Mouse (Mus musculus) ovary, postnatal 10 days (tissue): ENCODE results near the gene Dok5.

Experiments used
- DNase-seq: peaks from one replicate; pipeline ENCODE4 v3.0.0; 2022; ENCODE audit warnings: low spot score

Gene Dok5

GRCm38 (mm10) chr2:170791332-170792017 is 59.9 kb downstream of the Dok5 start:
- DNase-seq, result no peak

GRCm38 (mm10) chr2:170795242-170795641 is 63.6 kb downstream of the Dok5 start:
- no peak for DNase-seq

- DNase-seq, result no peak
Observed at GRCm38 (mm10) chr2:170802984-170803383, 71.4 kb downstream of the Dok5 start.

- no peak for DNase-seq
Observed at GRCm38 (mm10) chr2:170807555-170808258, 76.1 kb downstream of the Dok5 start.

GRCm38 (mm10) chr2:170808259-170808789 is 76.7 kb downstream of the Dok5 start:
- DNase-seq, result no peak

GRCm38 (mm10) chr2:170811356-170811755 is 79.7 kb downstream of the Dok5 start:
- DNase-seq, result no peak

- no peak for DNase-seq
Observed at GRCm38 (mm10) chr2:170816302-170816701, 84.7 kb downstream of the Dok5 start.

- no peak for DNase-seq
Observed at GRCm38 (mm10) chr2:170817112-170817703, 85.6 kb downstream of the Dok5 start.

- DNase-seq, result no peak
Observed at GRCm38 (mm10) chr2:170826821-170827441, 95.3 kb downstream of the Dok5 start.

- DNase-seq, result no peak
Observed at GRCm38 (mm10) chr2:170828757-170829156, 97.2 kb downstream of the Dok5 start.

GRCm38 (mm10) chr2:170829191-170829611 is 97.6 kb downstream of the Dok5 start:
- DNase-seq, result no peak

- no peak for DNase-seq
Observed at GRCm38 (mm10) chr2:170829988-170830387, 98.4 kb downstream of the Dok5 start.

GRCm38 (mm10) chr2:170836862-170837261 is 105.3 kb downstream of the Dok5 start:
- DNase-seq, result no peak

GRCm38 (mm10) chr2:170837363-170837762 is 105.8 kb downstream of the Dok5 start:
- no peak for DNase-seq

- DNase-seq, result no peak
Observed at GRCm38 (mm10) chr2:170837824-170838557, 106.4 kb downstream of the Dok5 start.

- DNase-seq, result no peak
Observed at GRCm38 (mm10) chr2:170841441-170841965, 109.9 kb downstream of the Dok5 start.

GRCm38 (mm10) chr2:170845511-170845910 is 113.9 kb downstream of the Dok5 start:
- DNase-seq, result no peak

GRCm38 (mm10) chr2:170850058-170850457 is 118.5 kb downstream of the Dok5 start:
- DNase-seq, result no peak

GRCm38 (mm10) chr2:170852337-170852736 is 120.7 kb downstream of the Dok5 start:
- no peak for DNase-seq

GRCm38 (mm10) chr2:170855210-170855609 is 123.6 kb downstream of the Dok5 start:
- no peak for DNase-seq

GRCm38 (mm10) chr2:170856085-170856484 is 124.5 kb downstream of the Dok5 start:
- peak; percentile 16 for DNase-seq
